Mouse (Mus musculus) liver, postnatal 0 days (tissue): ENCODE results near the gene Mlip. TPM values are rescaled to one million over a fixed set of nuclear protein-coding genes. Genes with fewer than 3 reads are reported as not detected.

Experiments
- ATAC-seq: fragments of 200-750 bp; cut with Nextera tagmentation; 2 replicates; pipeline ENCODE4 v1.8.0; 2017; ENCODE audit warnings: mild to moderate bottlenecking, moderate library complexity
- DNase-seq: peaks from one replicate; pipeline ENCODE4 v3.0.0-alpha.2; 2016
- H3K27ac ChIP-seq: fragments of 300-500 bp; sonication (generic); 2 replicates; pipeline ENCODE4 v1.5.1; 2014; ENCODE audit warnings: antibody characterized with exemption, moderate library complexity, mild to moderate bottlenecking, low read depth
- H3K27me3 ChIP-seq: fragments of 300-500 bp; sonication (generic); 2 replicates; pipeline ENCODE4 v1.6.1; 2014; ENCODE audit warnings: low read length, control low read depth, mixed read lengths; ENCODE audit not compliant: insufficient read depth
- H3K36me3 ChIP-seq: fragments of 300-500 bp; sonication (generic); replicated peaks from 2 replicates; pipeline ENCODE4 v1.6.1; 2014; ENCODE audit warnings: mild to moderate bottlenecking, control low read depth, low read length, moderate library complexity, mixed read lengths; ENCODE audit not compliant: insufficient read depth
- H3K4me1 ChIP-seq: fragments of 300-500 bp; sonication (generic); 2 replicates; pipeline ENCODE4 v1.6.1; 2014; ENCODE audit warnings: antibody characterized with exemption, mild to moderate bottlenecking, control low read depth; ENCODE audit not compliant: insufficient read depth
- H3K4me2 ChIP-seq: fragments of 300-500 bp; sonication (generic); 2 replicates; pipeline ENCODE4 v1.6.1; 2014; ENCODE audit warnings: low read depth, mild to moderate bottlenecking, low read length, moderate library complexity, mixed read lengths
- H3K4me3 ChIP-seq: fragments of 300-500 bp; sonication (generic); 2 replicates; pipeline ENCODE4 v1.5.1; 2014; ENCODE audit warnings: low read depth, low read length
- H3K9ac ChIP-seq: fragments of 300-500 bp; sonication (generic); replicated peaks from 2 replicates; pipeline ENCODE4 v1.6.1; 2014; ENCODE audit warnings: mild to moderate bottlenecking, moderate library complexity
- H3K9me3 ChIP-seq: fragments of 300-500 bp; sonication (generic); 2 replicates; pipeline ENCODE4 v1.6.1; 2016; ENCODE audit warnings: mild to moderate bottlenecking, control low read depth, low read length, mixed read lengths
- CTCF ChIP-seq: sonication (generic); IDR thresholded peaks from 2 replicates; pipeline ENCODE4 v1.5.1; 2016; ENCODE audit warnings: antibody characterized with exemption, low read depth
- EP300 ChIP-seq: IDR thresholded peaks from 2 replicates; pipeline ENCODE4 v1.6.1; 2016; ENCODE audit warnings: antibody characterized with exemption, low read depth, mild to moderate bottlenecking
- WGBS: fragments of 180-500 bp; shearing (Covaris S2); extraction: QIAGEN DNeasy Blood & Tissue Kit; methylation state at CpG from one replicate; pipeline ENCODE4 v1.1.7; 2014; ENCODE audit not compliant: insufficient replicate concordance; 5-methylcytosine and 5-hydroxymethylcytosine counted together
- polyA plus RNA-seq: library from polyadenylated mRNA; unstranded; fragments of >200 nt; fragmentation: Nextera tagmentation; extraction: Ambion mirVana; gene quantifications from 2 replicates; pipeline ENCODE4 v1.2.1, GENCODE M21; 2015

Gene Mlip
- polyA plus RNA-seq, 1 experiment from 2014 or later, result not detected

DNA sequence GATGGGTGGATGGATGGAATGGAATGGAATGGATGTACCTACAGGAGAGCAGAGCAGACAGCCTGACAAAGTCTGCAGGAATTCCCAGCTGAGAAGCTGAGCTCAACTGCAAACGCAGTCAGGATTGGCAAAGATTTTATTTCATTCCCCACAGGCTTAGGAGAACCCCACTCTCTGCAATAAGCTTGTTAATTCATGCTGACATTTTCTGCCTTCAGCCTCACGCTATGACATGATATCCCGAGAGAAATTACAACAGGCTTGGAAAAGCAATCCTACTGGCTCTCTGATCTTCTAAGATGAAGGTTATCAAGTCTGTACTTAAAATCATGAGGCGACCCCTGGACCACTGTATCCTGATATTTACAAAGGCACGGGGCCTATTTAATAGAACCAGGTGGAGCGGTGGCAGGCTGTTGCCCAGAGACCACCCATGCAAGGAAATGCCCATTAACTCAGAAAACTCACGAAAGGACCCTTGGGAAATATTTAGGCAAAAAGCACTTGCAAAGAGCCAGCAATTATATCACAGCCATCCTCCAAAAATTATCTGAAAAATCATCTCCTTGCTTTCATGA lies 13.1 kb downstream of the Mlip start:
- H3K4me3 ChIP-seq, result no peak overlapping the region
- H3K27me3 ChIP-seq, result no peaks in the 10 kb centered on the region
- no peak for TF ChIP-seq EP300
- TF ChIP-seq CTCF, result no peak
- no peak overlapping the region for H3K9ac ChIP-seq
- H3K4me1 ChIP-seq, result no peaks in the 10 kb centered on the region
- H3K4me2 ChIP-seq, result no peak overlapping the region
- DNase-seq (no peak), ATAC-seq (no peak)
- no peak overlapping the region for H3K27ac ChIP-seq
- 72% methylated on average over 7 of the region's 7 CpGs for WGBS
- no peaks in the 10 kb centered on the region for H3K36me3 ChIP-seq
- H3K9me3 ChIP-seq, result no peaks in the 10 kb centered on the region

GRCm38 (mm10) chr9:77335370-77335769 lies 17.4 kb downstream of the Mlip start:
- ATAC-seq, result no peak
- H3K4me2 ChIP-seq, result no peak overlapping the region
- H3K4me1 ChIP-seq, result no peaks in the 10 kb centered on the region
- no peak for DNase-seq
- WGBS, result 68% methylated on average over 3 of the region's 3 CpGs
- TF ChIP-seq EP300 (no peak), CTCF (no peak)
- H3K4me3 ChIP-seq, result no peak overlapping the region
- H3K27me3 ChIP-seq, result no peaks in the 10 kb centered on the region
- no peaks in the 10 kb centered on the region for H3K9me3 ChIP-seq
- H3K36me3 ChIP-seq, result no peaks in the 10 kb centered on the region
- no peak overlapping the region for H3K27ac ChIP-seq
- no peak overlapping the region for H3K9ac ChIP-seq

- Histone ChIP-seq H3K4me1 (no peaks in the 10 kb centered on the region), H3K27ac (no peak overlapping the region), H3K9me3 (no peaks in the 10 kb centered on the region), H3K4me3 (no peak overlapping the region), H3K36me3 (no peaks in the 10 kb centered on the region), H3K27me3 (no peaks in the 10 kb centered on the region), H3K4me2 (no peak overlapping the region), H3K9ac (no peak overlapping the region)
- ATAC-seq (no peak), DNase-seq (no peak)
- TF ChIP-seq CTCF (no peak), EP300 (no peak)
- WGBS, result 69% methylated on average over 3 of the region's 3 CpGs
Observed at GRCm38 (mm10) chr9:77318346-77318745, 34.4 kb downstream of the Mlip start.

DNA sequence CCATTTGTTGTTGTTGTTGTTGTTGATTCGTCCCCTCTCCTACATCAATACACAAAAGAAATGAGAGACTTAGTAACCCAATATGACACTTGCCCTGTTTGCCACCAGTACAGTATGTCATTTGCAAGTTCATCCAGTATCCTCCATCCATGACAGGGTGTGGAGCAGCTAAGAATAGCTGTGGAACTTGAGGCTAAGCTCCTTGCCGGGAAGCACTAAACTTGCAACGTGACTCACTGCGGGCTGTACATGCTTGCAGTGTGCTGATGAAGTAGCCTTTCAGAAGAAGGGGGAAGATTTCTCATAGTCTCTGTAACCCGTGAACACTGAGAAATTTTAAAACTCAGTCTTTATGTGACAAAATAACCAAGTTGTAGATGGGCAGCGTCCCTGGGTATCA lies 42.2 kb downstream of the Mlip start:
- ATAC-seq (no peak), DNase-seq (no peak)
- Histone ChIP-seq H3K27ac (no peak overlapping the region), H3K4me1 (no peaks in the 10 kb centered on the region), H3K4me2 (no peak overlapping the region), H3K9ac (no peak overlapping the region), H3K36me3 (no peaks in the 10 kb centered on the region), H3K27me3 (no peaks in the 10 kb centered on the region), H3K9me3 (no peaks in the 10 kb centered on the region), H3K4me3 (no peak overlapping the region)
- WGBS, result 66% methylated on average over 6 of the region's 6 CpGs
- TF ChIP-seq CTCF (no peak), EP300 (no peak)

DNA sequence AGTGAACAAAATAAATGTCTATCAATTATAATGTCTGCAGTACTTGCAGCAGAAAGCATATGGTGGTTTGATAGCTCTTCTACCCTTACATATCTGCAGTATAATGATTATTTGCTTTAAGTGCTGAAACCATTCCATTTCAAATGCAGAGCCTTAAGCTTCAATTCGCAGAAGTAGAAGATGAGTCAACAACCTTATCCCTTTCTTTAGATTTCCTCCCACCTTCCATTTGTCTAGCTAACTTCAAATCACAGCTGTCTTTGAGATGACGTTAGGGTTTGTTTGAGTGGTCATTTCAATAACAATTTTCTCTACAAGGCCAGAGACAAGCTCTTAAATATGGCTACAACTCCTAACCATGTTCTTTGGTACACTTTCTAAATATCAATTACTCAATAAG lies 47.4 kb downstream of the Mlip start:
- H3K27ac ChIP-seq, result no peak overlapping the region
- no peak overlapping the region for H3K4me3 ChIP-seq
- H3K9ac ChIP-seq, result no peak overlapping the region
- no peaks in the 10 kb centered on the region for H3K9me3 ChIP-seq
- no peaks in the 10 kb centered on the region for H3K27me3 ChIP-seq
- TF ChIP-seq EP300 (no peak), CTCF (no peak)
- 59% methylated on average over 2 of the region's 2 CpGs for WGBS
- no peaks in the 10 kb centered on the region for H3K4me1 ChIP-seq
- DNase-seq (no peak), ATAC-seq (no peak)
- H3K36me3 ChIP-seq, result no peaks in the 10 kb centered on the region
- no peak overlapping the region for H3K4me2 ChIP-seq

GRCm38 (mm10) chr9:77302340-77302739 lies 50.4 kb downstream of the Mlip start:
- no peak overlapping the region for H3K27ac ChIP-seq
- TF ChIP-seq CTCF (no peak), EP300 (no peak)
- H3K4me3 ChIP-seq, result no peak overlapping the region
- no peaks in the 10 kb centered on the region for H3K9me3 ChIP-seq
- no peaks in the 10 kb centered on the region for H3K4me1 ChIP-seq
- no peaks in the 10 kb centered on the region for H3K36me3 ChIP-seq
- WGBS, result 70% methylated on average over 8 of the region's 8 CpGs
- H3K9ac ChIP-seq, result no peak overlapping the region
- DNase-seq (no peak), ATAC-seq (no peak)
- H3K27me3 ChIP-seq, result no peaks in the 10 kb centered on the region
- no peak overlapping the region for H3K4me2 ChIP-seq

DNA sequence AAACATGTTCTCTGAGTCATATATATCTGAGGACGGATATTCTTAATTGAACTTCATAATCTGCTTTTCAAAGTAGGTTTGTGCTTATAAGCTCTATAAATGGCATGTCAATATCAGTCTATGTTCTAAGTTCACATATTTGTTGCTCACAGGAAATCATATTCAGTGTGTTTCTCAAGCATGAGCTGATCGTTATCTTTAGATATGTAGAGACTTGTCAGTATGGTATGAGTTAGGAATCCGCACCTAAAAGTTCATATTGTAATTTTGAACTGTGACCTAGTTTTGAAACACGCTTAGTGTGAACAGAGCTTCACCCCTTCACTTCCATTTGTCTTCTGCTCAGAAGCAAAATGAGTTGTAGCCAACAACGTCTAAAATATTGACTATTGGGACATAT lies 64.8 kb downstream of the Mlip start:
- DNase-seq (no peak), ATAC-seq (no peak)
- no peak overlapping the region for H3K27ac ChIP-seq
- H3K9me3 ChIP-seq, result no peaks in the 10 kb centered on the region
- TF ChIP-seq EP300 (no peak), CTCF (no peak)
- no peak overlapping the region for H3K4me3 ChIP-seq
- H3K4me1 ChIP-seq, result no peaks in the 10 kb centered on the region
- WGBS, result 80% methylated on average over 5 of the region's 5 CpGs
- no peak overlapping the region for H3K4me2 ChIP-seq
- no peaks in the 10 kb centered on the region for H3K27me3 ChIP-seq
- H3K9ac ChIP-seq, result no peak overlapping the region
- H3K36me3 ChIP-seq, result no peaks in the 10 kb centered on the region
